Mouse (Mus musculus): ENCODE results near the gene Rap1gds1. TPM values are rescaled to one million over a fixed set of nuclear protein-coding genes. Genes with fewer than 3 reads are reported as not detected.

Rap1gds1 gene
- polyA plus RNA-seq (2014; fragmentation: Nextera tagmentation; extraction: Ambion mirVana): 70.7 and 74.0 TPM in 2 replicates

DNA sequence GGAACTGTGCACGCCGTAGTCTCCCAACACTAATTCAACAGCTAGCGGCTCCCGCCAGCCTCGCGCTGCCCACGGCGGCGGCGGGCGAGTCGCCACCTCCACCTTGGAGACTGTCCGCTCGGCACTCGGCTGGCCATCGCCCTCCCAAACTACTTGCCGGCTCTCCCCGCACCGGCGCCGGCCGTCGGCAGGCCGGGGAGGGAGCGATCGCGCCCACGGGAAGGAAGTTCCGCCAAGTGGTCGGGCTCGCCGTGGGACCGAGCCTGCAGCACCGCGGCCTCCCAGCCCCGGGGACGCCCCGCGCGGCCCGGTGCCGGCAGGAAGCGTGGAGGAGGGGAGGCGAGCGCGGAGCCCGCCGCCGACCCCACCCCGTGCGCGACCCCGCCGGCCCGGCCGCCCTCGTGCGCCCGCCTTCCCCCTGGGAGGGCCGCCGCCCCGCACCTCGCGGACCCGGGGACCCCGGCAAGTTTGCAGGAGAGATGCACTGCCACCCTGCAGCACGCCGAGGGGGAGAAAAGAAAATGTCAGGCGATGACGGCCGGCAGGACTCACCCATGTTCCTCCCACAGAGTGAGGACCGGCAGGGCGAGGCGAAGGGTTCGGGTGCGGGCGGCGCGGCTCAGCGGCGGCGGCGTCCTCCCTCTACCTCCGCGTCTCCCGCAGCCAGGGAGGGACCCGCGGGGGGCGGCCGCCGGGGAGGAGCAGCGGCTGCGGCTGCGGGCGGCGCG is at the start of gene Rap1gds1:
TSS of gene Rap1gds1 (minus strand) at position 718 of the 728 bp plus-strand sequence.
- peak within 1 kb of the TSS; percentile 87 for H3K4me3 ChIP-seq (ENCODE audit: low read depth, low read length)
- H3K4me2 ChIP-seq (replicated peaks; ENCODE audit: low read depth, low read length): peak within 1 kb of the TSS; percentile 92
- ATAC-seq (ENCODE audit: low FRiP score) (peak; percentile 55), DNase-seq (ENCODE audit: low spot score) (peak; percentile 74)
- H3K9me3 ChIP-seq (ENCODE audit: control insufficient read depth, low read length): no peaks in the 10 kb centered on the region
- no peaks in the 10 kb centered on the region for H3K27me3 ChIP-seq (ENCODE audit: control insufficient read depth, insufficient read depth, low read length)
- H3K27ac ChIP-seq (ENCODE audit: low read depth, low read length): peak within 1 kb of the TSS; percentile 98
- no peaks in the 10 kb centered on the region for H3K36me3 ChIP-seq (ENCODE audit: control insufficient read depth, insufficient read depth, low read length)
- WGBS: under 1% methylated on average over 64 of the region's 97 CpGs
- H3K4me1 ChIP-seq (replicated peaks; ENCODE audit: control insufficient read depth, insufficient read depth, low read length): no peaks in the 10 kb centered on the region
- H3K9ac ChIP-seq (ENCODE audit: low read depth, low read length): peak within 1 kb of the TSS; percentile 89

DNA sequence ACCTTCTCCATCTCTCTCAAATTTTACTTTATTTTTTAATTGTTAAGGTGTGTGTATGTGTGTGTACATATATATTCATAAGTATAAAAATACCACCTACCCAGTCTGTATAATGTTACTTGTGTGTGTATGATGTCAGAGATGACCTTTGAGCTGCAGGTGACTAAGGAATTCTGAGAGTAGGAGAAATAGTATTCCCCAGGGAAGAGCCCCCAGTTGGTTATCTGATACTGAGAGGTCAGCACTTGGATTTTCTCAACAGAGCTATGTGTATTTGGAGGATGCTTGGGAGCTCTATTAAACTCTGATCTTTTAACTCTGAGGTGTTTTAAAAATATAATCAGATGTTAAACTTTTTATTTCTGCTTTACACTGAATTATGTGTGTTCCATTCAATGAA is 43.4 kb upstream of the Rap1gds1 start:
- Histone ChIP-seq H3K4me1 (replicated peaks; ENCODE audit: control insufficient read depth, insufficient read depth, low read length) (no peaks in the 10 kb centered on the region), H3K36me3 (ENCODE audit: control insufficient read depth, insufficient read depth, low read length) (no peaks in the 10 kb centered on the region), H3K27me3 (ENCODE audit: control insufficient read depth, insufficient read depth, low read length) (no peaks in the 10 kb centered on the region), H3K4me2 (replicated peaks; ENCODE audit: low read depth, low read length) (no peak overlapping the region), H3K9me3 (ENCODE audit: control insufficient read depth, low read length) (no peaks in the 10 kb centered on the region), H3K9ac (ENCODE audit: low read depth, low read length) (no peak overlapping the region), H3K27ac (ENCODE audit: low read depth, low read length) (no peak overlapping the region), H3K4me3 (ENCODE audit: low read depth, low read length) (no peak overlapping the region)
- DNase-seq (ENCODE audit: low spot score) (no peak), ATAC-seq (ENCODE audit: low FRiP score) (no peak)

DNA sequence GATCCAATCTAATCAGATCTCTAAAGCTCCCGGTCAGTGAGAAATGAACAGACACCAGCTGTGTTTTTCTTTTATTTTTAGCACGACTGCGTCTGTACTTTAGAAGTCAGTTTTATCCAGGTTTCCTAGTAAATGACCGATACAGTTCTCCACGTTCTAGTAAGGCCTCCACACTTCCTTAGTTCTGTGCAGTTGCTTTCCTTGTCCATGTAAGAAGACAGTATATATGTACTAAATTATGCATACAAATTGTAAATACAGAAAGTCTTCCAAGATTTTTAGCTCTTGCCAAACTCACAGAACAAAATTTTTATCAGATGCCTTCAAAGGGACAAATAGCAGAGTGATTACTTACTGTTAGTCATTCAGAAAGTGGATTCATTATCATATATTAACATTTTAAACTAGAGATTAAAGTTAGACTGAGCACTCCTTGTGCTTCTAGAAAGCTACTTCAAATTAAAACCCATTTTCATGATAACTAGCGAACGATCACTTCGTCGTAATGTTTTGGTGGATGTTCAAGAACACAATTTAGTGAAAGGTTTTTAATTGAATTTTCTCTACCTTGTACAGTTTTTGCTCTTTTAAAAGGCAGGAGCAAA is 41.8 kb upstream of the Rap1gds1 start:
- WGBS: 82% methylated on average over 9 of the region's 9 CpGs
- Histone ChIP-seq H3K4me2 (replicated peaks; ENCODE audit: low read depth, low read length) (no peak overlapping the region), H3K9me3 (ENCODE audit: control insufficient read depth, low read length) (no peaks in the 10 kb centered on the region), H3K36me3 (ENCODE audit: control insufficient read depth, insufficient read depth, low read length) (no peaks in the 10 kb centered on the region), H3K27me3 (ENCODE audit: control insufficient read depth, insufficient read depth, low read length) (no peaks in the 10 kb centered on the region), H3K9ac (ENCODE audit: low read depth, low read length) (no peak overlapping the region), H3K4me1 (replicated peaks; ENCODE audit: control insufficient read depth, insufficient read depth, low read length) (no peaks in the 10 kb centered on the region), H3K27ac (ENCODE audit: low read depth, low read length) (no peak overlapping the region), H3K4me3 (ENCODE audit: low read depth, low read length) (no peak overlapping the region)
- no peak for ATAC-seq (ENCODE audit: low FRiP score)
- no peak for DNase-seq (ENCODE audit: low spot score)

DNA sequence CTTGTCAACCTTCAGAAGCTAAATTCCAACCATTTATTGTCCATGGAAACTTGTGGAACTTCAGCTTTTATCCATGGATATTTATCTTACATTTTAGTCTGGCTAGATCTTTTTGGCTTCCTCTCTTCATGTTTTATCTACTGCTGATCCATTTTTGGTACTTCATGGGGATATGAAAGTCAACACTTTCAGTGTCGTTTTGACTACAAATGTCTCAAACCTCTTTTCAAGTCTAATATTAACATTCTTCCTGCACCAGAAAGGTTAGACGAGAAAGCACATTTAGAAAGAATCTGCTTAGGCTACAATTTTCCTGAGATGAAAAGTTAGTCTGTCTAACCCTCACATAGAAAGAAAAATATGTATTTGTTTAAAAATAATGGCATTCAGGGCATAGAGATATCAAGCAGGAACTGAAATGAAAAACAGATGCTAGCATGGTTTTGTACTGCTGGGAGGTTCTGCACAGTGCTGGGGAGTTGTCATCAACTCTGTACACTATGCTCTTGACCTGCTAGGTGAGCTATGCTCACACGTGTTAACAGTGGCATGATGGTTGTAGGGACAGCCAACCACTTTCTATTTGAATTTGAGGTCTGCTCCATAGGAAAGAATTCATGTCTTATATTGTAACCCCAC is 37.5 kb upstream of the Rap1gds1 start:
- H3K9me3 ChIP-seq (ENCODE audit: control insufficient read depth, low read length): no peaks in the 10 kb centered on the region
- no peak overlapping the region for H3K4me2 ChIP-seq (replicated peaks; ENCODE audit: low read depth, low read length)
- DNase-seq (ENCODE audit: low spot score) (no peak), ATAC-seq (ENCODE audit: low FRiP score) (no peak)
- no peak overlapping the region for H3K27ac ChIP-seq (ENCODE audit: low read depth, low read length)
- H3K4me1 ChIP-seq (replicated peaks; ENCODE audit: control insufficient read depth, insufficient read depth, low read length): no peaks in the 10 kb centered on the region
- no peaks in the 10 kb centered on the region for H3K36me3 ChIP-seq (ENCODE audit: control insufficient read depth, insufficient read depth, low read length)
- WGBS: 75% methylated on average over 3 of the region's 3 CpGs
- no peak overlapping the region for H3K4me3 ChIP-seq (ENCODE audit: low read depth, low read length)
- no peak overlapping the region for H3K9ac ChIP-seq (ENCODE audit: low read depth, low read length)
- no peaks in the 10 kb centered on the region for H3K27me3 ChIP-seq (ENCODE audit: control insufficient read depth, insufficient read depth, low read length)

DNA sequence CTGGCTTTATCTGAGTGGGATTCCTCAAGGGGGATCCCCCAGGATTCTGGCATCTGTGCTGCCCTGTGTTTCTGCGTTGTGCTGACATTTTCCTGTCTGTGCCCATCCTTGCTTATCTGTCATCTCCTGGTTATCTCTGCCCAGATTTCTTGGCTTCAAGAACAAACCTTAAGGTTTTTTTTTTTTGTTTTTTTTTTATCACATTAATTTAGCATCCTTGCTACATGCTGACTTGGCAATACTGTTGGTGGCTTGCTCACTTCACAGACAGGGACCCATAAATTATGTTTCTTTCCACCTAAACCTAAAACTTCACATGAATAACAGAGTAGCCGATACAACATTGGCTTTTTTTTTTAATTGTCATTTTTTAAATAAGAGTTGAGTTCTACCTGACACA is 36.9 kb upstream of the Rap1gds1 start:
- 82% methylated on average over 2 of the region's 2 CpGs for WGBS
- Histone ChIP-seq H3K36me3 (ENCODE audit: control insufficient read depth, insufficient read depth, low read length) (no peaks in the 10 kb centered on the region), H3K4me3 (ENCODE audit: low read depth, low read length) (no peak overlapping the region), H3K9ac (ENCODE audit: low read depth, low read length) (no peak overlapping the region), H3K27me3 (ENCODE audit: control insufficient read depth, insufficient read depth, low read length) (no peaks in the 10 kb centered on the region), H3K27ac (ENCODE audit: low read depth, low read length) (no peak overlapping the region), H3K4me1 (replicated peaks; ENCODE audit: control insufficient read depth, insufficient read depth, low read length) (no peaks in the 10 kb centered on the region), H3K4me2 (replicated peaks; ENCODE audit: low read depth, low read length) (no peak overlapping the region), H3K9me3 (ENCODE audit: control insufficient read depth, low read length) (no peaks in the 10 kb centered on the region)
- ATAC-seq (ENCODE audit: low FRiP score) (no peak), DNase-seq (ENCODE audit: low spot score) (no peak)

DNA sequence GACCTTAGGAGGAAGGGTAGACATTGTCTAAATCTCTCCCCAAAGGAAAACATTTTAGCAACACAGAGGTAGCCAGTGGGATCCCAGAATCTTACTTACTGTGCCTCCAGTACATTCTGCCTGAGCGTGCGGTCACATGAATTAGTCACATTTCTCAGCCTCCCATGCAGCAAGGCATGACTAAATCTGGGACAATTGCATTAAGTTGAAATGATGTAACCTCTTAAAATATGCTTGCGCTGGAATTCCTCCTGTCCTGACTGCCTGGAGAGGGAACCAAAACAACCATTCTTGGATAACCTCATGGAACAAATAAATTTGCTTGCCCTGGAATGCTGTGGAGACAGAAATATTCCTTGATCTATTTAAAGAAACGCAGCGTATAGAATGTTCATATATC is 33.2 kb upstream of the Rap1gds1 start:
- Histone ChIP-seq H3K27ac (ENCODE audit: low read depth, low read length) (no peak overlapping the region), H3K9me3 (ENCODE audit: control insufficient read depth, low read length) (no peaks in the 10 kb centered on the region), H3K36me3 (ENCODE audit: control insufficient read depth, insufficient read depth, low read length) (no peaks in the 10 kb centered on the region), H3K9ac (ENCODE audit: low read depth, low read length) (no peak overlapping the region), H3K4me2 (replicated peaks; ENCODE audit: low read depth, low read length) (no peak overlapping the region), H3K4me1 (replicated peaks; ENCODE audit: control insufficient read depth, insufficient read depth, low read length) (no peaks in the 10 kb centered on the region), H3K27me3 (ENCODE audit: control insufficient read depth, insufficient read depth, low read length) (no peaks in the 10 kb centered on the region), H3K4me3 (ENCODE audit: low read depth, low read length) (no peak overlapping the region)
- DNase-seq (ENCODE audit: low spot score): no peak
- ATAC-seq (ENCODE audit: low FRiP score): no peak
- WGBS: 94% methylated on average over 5 of the region's 5 CpGs

DNA sequence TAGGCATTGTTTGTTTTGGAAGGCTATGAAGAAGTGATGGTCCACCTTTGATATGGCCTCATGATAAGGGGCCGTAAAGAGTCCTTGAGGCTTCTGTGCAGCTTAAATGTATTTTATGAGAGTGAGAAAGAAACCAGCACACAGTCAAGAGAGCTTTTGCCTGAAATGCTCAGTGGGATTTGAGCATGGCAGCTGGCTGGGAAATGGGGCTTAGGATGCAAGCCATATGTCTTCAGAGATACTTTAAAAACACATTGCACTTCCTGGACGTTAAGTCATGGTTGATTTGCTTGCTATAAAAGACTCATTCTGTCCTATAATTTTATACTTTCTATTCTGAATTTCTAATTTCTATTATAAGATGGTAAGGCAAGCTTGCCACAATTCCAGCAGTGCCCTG is 28.9 kb upstream of the Rap1gds1 start:
- Histone ChIP-seq H3K36me3 (ENCODE audit: control insufficient read depth, insufficient read depth, low read length) (no peaks in the 10 kb centered on the region), H3K9me3 (ENCODE audit: control insufficient read depth, low read length) (no peaks in the 10 kb centered on the region), H3K9ac (ENCODE audit: low read depth, low read length) (no peak overlapping the region), H3K27me3 (ENCODE audit: control insufficient read depth, insufficient read depth, low read length) (no peaks in the 10 kb centered on the region), H3K27ac (ENCODE audit: low read depth, low read length) (no peak overlapping the region), H3K4me3 (ENCODE audit: low read depth, low read length) (no peak overlapping the region), H3K4me1 (replicated peaks; ENCODE audit: control insufficient read depth, insufficient read depth, low read length) (no peaks in the 10 kb centered on the region), H3K4me2 (replicated peaks; ENCODE audit: low read depth, low read length) (no peak overlapping the region)
- DNase-seq (ENCODE audit: low spot score): no peak
- WGBS: 77% methylated on average over 2 of the region's 2 CpGs
- ATAC-seq (ENCODE audit: low FRiP score): no peak

DNA sequence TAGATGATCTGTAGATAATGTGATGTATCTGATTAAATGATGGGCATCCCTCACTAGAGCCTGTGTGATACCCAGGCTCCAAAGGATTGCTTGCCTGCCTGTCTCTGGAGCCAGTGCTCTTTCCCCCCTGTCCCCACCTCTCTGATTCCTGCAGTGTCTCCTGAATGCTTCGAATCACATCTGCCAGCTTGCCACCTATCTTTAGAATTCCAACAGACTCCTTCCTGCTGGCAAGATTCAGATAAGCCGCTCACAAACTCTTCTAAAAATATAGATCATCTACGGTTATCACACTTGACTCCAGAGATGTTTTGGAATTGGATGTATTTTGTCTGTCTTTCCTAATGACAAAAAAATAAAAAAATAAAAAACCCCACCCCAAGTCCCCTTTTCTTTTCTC is 28.3 kb upstream of the Rap1gds1 start:
- 78% methylated on average over 3 of the region's 3 CpGs for WGBS
- H3K4me2 ChIP-seq (replicated peaks; ENCODE audit: low read depth, low read length): no peak overlapping the region
- no peak overlapping the region for H3K4me3 ChIP-seq (ENCODE audit: low read depth, low read length)
- no peaks in the 10 kb centered on the region for H3K36me3 ChIP-seq (ENCODE audit: control insufficient read depth, insufficient read depth, low read length)
- H3K27me3 ChIP-seq (ENCODE audit: control insufficient read depth, insufficient read depth, low read length): no peaks in the 10 kb centered on the region
- no peak overlapping the region for H3K27ac ChIP-seq (ENCODE audit: low read depth, low read length)
- DNase-seq (ENCODE audit: low spot score) (no peak), ATAC-seq (ENCODE audit: low FRiP score) (no peak)
- H3K9me3 ChIP-seq (ENCODE audit: control insufficient read depth, low read length): no peaks in the 10 kb centered on the region
- no peaks in the 10 kb centered on the region for H3K4me1 ChIP-seq (replicated peaks; ENCODE audit: control insufficient read depth, insufficient read depth, low read length)
- H3K9ac ChIP-seq (ENCODE audit: low read depth, low read length): no peak overlapping the region

DNA sequence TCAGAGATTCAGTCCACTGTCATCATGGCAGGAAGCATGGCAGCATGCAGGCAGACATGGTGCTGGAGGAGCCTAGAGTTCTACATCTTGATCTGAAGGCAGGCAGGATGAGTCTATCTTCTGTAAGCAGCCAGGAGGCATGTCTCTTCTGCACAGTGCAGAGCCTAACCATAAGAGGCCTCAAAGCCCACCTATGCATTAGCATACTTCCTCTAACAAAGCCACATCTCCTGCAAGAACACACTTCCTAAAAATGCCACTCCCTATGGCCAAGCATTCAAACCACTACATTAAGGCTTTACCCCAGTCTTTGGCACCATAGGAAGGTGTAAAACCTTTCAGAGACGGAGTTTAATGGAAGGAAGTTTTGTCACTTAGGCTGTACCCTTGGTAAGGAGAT is 26.9 kb upstream of the Rap1gds1 start:
- H3K4me1 ChIP-seq (replicated peaks; ENCODE audit: control insufficient read depth, insufficient read depth, low read length): no peaks in the 10 kb centered on the region
- no peaks in the 10 kb centered on the region for H3K27me3 ChIP-seq (ENCODE audit: control insufficient read depth, insufficient read depth, low read length)
- no peaks in the 10 kb centered on the region for H3K9me3 ChIP-seq (ENCODE audit: control insufficient read depth, low read length)
- ATAC-seq (ENCODE audit: low FRiP score) (no peak), DNase-seq (ENCODE audit: low spot score) (no peak)
- no peak overlapping the region for H3K27ac ChIP-seq (ENCODE audit: low read depth, low read length)
- H3K4me3 ChIP-seq (ENCODE audit: low read depth, low read length): no peak overlapping the region
- H3K9ac ChIP-seq (ENCODE audit: low read depth, low read length): no peak overlapping the region
- H3K36me3 ChIP-seq (ENCODE audit: control insufficient read depth, insufficient read depth, low read length): no peaks in the 10 kb centered on the region
- no peak overlapping the region for H3K4me2 ChIP-seq (replicated peaks; ENCODE audit: low read depth, low read length)
- WGBS: 87% methylated on average over 1 of the region's 1 CpGs

Data from hindbrain, embryonic 11.5 days (tissue).